Mouse (Mus musculus) MEL (cell line): Measurements from ENCODE around the gene Arhgdib. TPM values are rescaled to one million over a fixed set of nuclear protein-coding genes. Genes with fewer than 3 reads are reported as not detected.

Experiments
- DNase-seq: peaks from one replicate; pipeline ENCODE4 v3.0.0; 2011; ENCODE audit warnings: low read depth, low spot score
- H3K27ac ChIP-seq: 2 replicates; pipeline ENCODE4 v1.5.1; 2012; ENCODE audit warnings: low read depth, mild to moderate bottlenecking, control low read depth, low read length, moderate library complexity; ENCODE audit not compliant: control insufficient read depth
- H3K27me3 ChIP-seq, 2 experiments: fragments of 150-350 bp in 1 of 2; sonication (generic) in 1 of 2; 2 replicates each; pipeline ENCODE4 v1.6.1; 2012; ENCODE audit warnings: low read length in 2 of 2, mild to moderate bottlenecking in 2 of 2, improper control_type of control experiment in 1 of 2, moderate library complexity in 1 of 2; ENCODE audit not compliant: insufficient read depth in 2 of 2, control insufficient read depth in 1 of 2
- H3K36me3 ChIP-seq, 2 experiments: 2 replicates each; pipeline ENCODE4 v1.6.1; 2012 to 2014; ENCODE audit warnings: low read length in 2 of 2, improper control_type of control experiment in 1 of 2, inconsistent platforms in 1 of 2, mild to moderate bottlenecking in 1 of 2; ENCODE audit not compliant: insufficient read depth in 2 of 2, control insufficient read depth in 1 of 2
- H3K4me1 ChIP-seq, 2 experiments: fragments of 150-350 bp in 1 of 2; sonication (generic) in 1 of 2; 2 replicates each; pipeline ENCODE4 v1.6.1; 2012; ENCODE audit warnings: low read length in 2 of 2, improper control_type of control experiment in 1 of 2, mild to moderate bottlenecking in 1 of 2; ENCODE audit not compliant: insufficient read depth in 2 of 2, control insufficient read depth in 1 of 2
- H3K4me3 ChIP-seq, 2 experiments: fragments of 150-350 bp in 1 of 2; sonication (generic) in 1 of 2; 2 replicates each; pipeline ENCODE4 v1.5.1; 2012; ENCODE audit warnings: low read depth in 2 of 2, low read length in 2 of 2, mild to moderate bottlenecking in 2 of 2, moderate library complexity in 2 of 2, control low read depth in 1 of 2, improper control_type of control experiment in 1 of 2; ENCODE audit not compliant: control insufficient read depth in 1 of 2, insufficient read depth in 1 of 2
- H3K79me2 ChIP-seq: 2 replicates; pipeline ENCODE4 v1.6.1; 2012; ENCODE audit warnings: mild to moderate bottlenecking, low read length, moderate library complexity; ENCODE audit not compliant: control insufficient read depth, poor library complexity, insufficient read depth
- H3K9ac ChIP-seq: 2 replicates; pipeline ENCODE4 v1.6.1; 2012; ENCODE audit warnings: low read depth, mild to moderate bottlenecking, control low read depth, low read length, moderate library complexity; ENCODE audit not compliant: control insufficient read depth, poor library complexity, severe bottlenecking
- H3K9me3 ChIP-seq: fragments of 150-350 bp; sonication (generic); replicated peaks from 2 replicates; pipeline ENCODE4 v1.6.1; 2012; ENCODE audit warnings: mild to moderate bottlenecking, low read length, improper control_type of control experiment, moderate library complexity; ENCODE audit not compliant: insufficient read depth
- BHLHE40 ChIP-seq: IDR thresholded peaks from 2 replicates; pipeline ENCODE4 v1.6.1; 2012; ENCODE audit warnings: low read depth, mild to moderate bottlenecking, inconsistent platforms, low read length, improper control_type of control experiment, borderline replicate concordance
- CHD1 ChIP-seq: IDR thresholded peaks from 2 replicates; pipeline ENCODE4 v1.6.1; 2012; ENCODE audit warnings: low read depth, mild to moderate bottlenecking, inconsistent platforms, low read length, improper control_type of control experiment
- CHD2 ChIP-seq: IDR thresholded peaks from 2 replicates; pipeline ENCODE4 v1.6.1; 2011; ENCODE audit warnings: low read length, improper control_type of control experiment
- E2F4 ChIP-seq: IDR thresholded peaks from 2 replicates; pipeline ENCODE4 v1.6.1; 2011; ENCODE audit warnings: low read depth, low read length, improper control_type of control experiment, borderline replicate concordance
- EP300 ChIP-seq, 2 experiments: IDR thresholded peaks; 2 replicates each; pipeline ENCODE4 v1.6.1; 2011; ENCODE audit warnings: improper control_type of control experiment in 2 of 2, low read length in 2 of 2, low read depth in 1 of 2, mild to moderate bottlenecking in 1 of 2
- ETS1 ChIP-seq: IDR thresholded peaks from 2 replicates; pipeline ENCODE4 v1.6.1; 2012; ENCODE audit warnings: low read depth, mild to moderate bottlenecking, inconsistent platforms, low read length, improper control_type of control experiment, moderate library complexity
- JUND ChIP-seq: IDR thresholded peaks from 2 replicates; pipeline ENCODE4 v1.6.1; 2011; ENCODE audit warnings: low read depth, mild to moderate bottlenecking, improper control_type of control experiment, low read length
- MAFK ChIP-seq: IDR thresholded peaks from 2 replicates; pipeline ENCODE4 v1.6.1; 2011; ENCODE audit warnings: low read depth, mild to moderate bottlenecking, low read length, improper control_type of control experiment, borderline replicate concordance
- MAX ChIP-seq: IDR thresholded peaks from 2 replicates; pipeline ENCODE4 v1.6.1; 2011; ENCODE audit warnings: low read length, improper control_type of control experiment
- MEF2A ChIP-seq: IDR thresholded peaks from 2 replicates; pipeline ENCODE4 v1.6.1; 2014; ENCODE audit warnings: low read depth, mild to moderate bottlenecking, inconsistent platforms, low read length, improper control_type of control experiment; ENCODE audit not compliant: poor library complexity, insufficient replicate concordance, severe bottlenecking; ENCODE audit errors: extremely low read depth
- MXI1 ChIP-seq: IDR thresholded peaks from 2 replicates; pipeline ENCODE4 v1.6.1; 2011; ENCODE audit warnings: mild to moderate bottlenecking, low read depth, low read length, improper control_type of control experiment
- MYB ChIP-seq: IDR thresholded peaks from 2 replicates; pipeline ENCODE4 v1.6.1; 2011; ENCODE audit warnings: mild to moderate bottlenecking, low read depth, low read length, improper control_type of control experiment
- NELFE ChIP-seq: IDR thresholded peaks from 2 replicates; pipeline ENCODE4 v1.6.1; 2011; ENCODE audit warnings: low read depth, low read length, improper control_type of control experiment
- NRF1 ChIP-seq: IDR thresholded peaks from 2 replicates; pipeline ENCODE4 v1.6.1; 2014; ENCODE audit warnings: low read depth, mild to moderate bottlenecking, inconsistent platforms, low read length, improper control_type of control experiment, moderate library complexity; ENCODE audit not compliant: poor library complexity, insufficient read depth, severe bottlenecking
- POLR2A ChIP-seq, 2 experiments: IDR thresholded peaks; 2 replicates each; pipeline ENCODE4 v1.6.1; 2011 to 2012; ENCODE audit warnings: low read length in 2 of 2, mild to moderate bottlenecking in 2 of 2, control low read depth in 1 of 2, improper control_type of control experiment in 1 of 2, low read depth in 1 of 2, moderate library complexity in 1 of 2; ENCODE audit not compliant: control insufficient read depth in 1 of 2, insufficient read depth in 1 of 2, poor library complexity in 1 of 2
- POLR2AphosphoS5 ChIP-seq: IDR thresholded peaks from 2 replicates; pipeline ENCODE4 v1.6.1; 2012; ENCODE audit warnings: low read depth, borderline replicate concordance, mild to moderate bottlenecking, inconsistent platforms, low read length, moderate library complexity, mixed read lengths
- RAD21 ChIP-seq: IDR thresholded peaks from 2 replicates; pipeline ENCODE4 v1.6.1; 2011; ENCODE audit warnings: mild to moderate bottlenecking, low read depth, low read length, improper control_type of control experiment
- SIN3A ChIP-seq: IDR thresholded peaks from 2 replicates; pipeline ENCODE4 v1.6.1; 2012; ENCODE audit warnings: low read length, improper control_type of control experiment, inconsistent platforms
- TAL1 ChIP-seq: IDR thresholded peaks from 2 replicates; pipeline ENCODE4 v1.6.1; 2012; ENCODE audit warnings: mild to moderate bottlenecking, inconsistent platforms, low read length, moderate library complexity, mixed read lengths
- TBP ChIP-seq: IDR thresholded peaks from 2 replicates; pipeline ENCODE4 v1.8.0; 2011; ENCODE audit warnings: low read depth, low read length, improper control_type of control experiment
- ZC3H11A ChIP-seq: IDR thresholded peaks from 2 replicates; pipeline ENCODE4 v1.6.1; 2012; ENCODE audit warnings: low read depth, mild to moderate bottlenecking, inconsistent platforms, low read length, improper control_type of control experiment
- ZKSCAN1 ChIP-seq: IDR thresholded peaks from 2 replicates; pipeline ENCODE4 v1.6.1; 2012; ENCODE audit warnings: low read depth, mild to moderate bottlenecking, inconsistent platforms, low read length, improper control_type of control experiment, moderate library complexity
- ZMIZ1 ChIP-seq: IDR thresholded peaks from 2 replicates; pipeline ENCODE4 v1.6.1; 2012; ENCODE audit warnings: low read depth, mild to moderate bottlenecking, inconsistent platforms, low read length, improper control_type of control experiment, moderate library complexity
- ZNF384 ChIP-seq: IDR thresholded peaks from 2 replicates; pipeline ENCODE4 v1.6.1; 2012; ENCODE audit warnings: low read depth, mild to moderate bottlenecking, inconsistent platforms, low read length, improper control_type of control experiment
- polyA plus RNA-seq, 2 experiments: library from polyadenylated mRNA; stranded (reverse) in 1 of 2; unstranded in 1 of 2; fragments of >175 nt in 1 of 2; fragments of >200 nt in 1 of 2; gene quantifications; 2 replicates each; pipeline versions ENCODE4 v1.2.1 to v1.2.4; 2012; ENCODE audit warnings: low replicate concordance in 2 of 2, low read depth in 1 of 2; ENCODE audit not compliant: insufficient read length in 2 of 2, insufficient read depth in 1 of 2, missing spikeins in 1 of 2
- total RNA-seq: library from RNA; depleted of rRNA; stranded (reverse); fragments of 300-350 nt; gene quantifications from 2 replicates; pipeline ENCODE4 v1.2.3, GENCODE M21; 2012

Arhgdib gene
- total and polyA plus RNA-seq, 3 experiments, result 102 to 408 (median 346) TPM

GRCm38 (mm10) chr6:136939326-136940187 lies 2.1 kb downstream of the Arhgdib start (continued):
- TF ChIP-seq SIN3A, result no peak; the same call in none of the 2 replicates
- TF ChIP-seq MAFK, result 0 out of 2 replicates have a peak, but pooled peaks have one; percentile 58
- no peak; the same call in 1 of the 2 replicates for TF ChIP-seq NELFE
- TF ChIP-seq JUND, result 0 out of 2 replicates have a peak, but pooled peaks have one; percentile 39
- TF ChIP-seq ZNF384, result no peak
- no peak; a peak in 1 of 4 replicates for TF ChIP-seq POLR2A (IDR thresholded peaks at IDR 0.05; ENCODE audit: control insufficient read depth in 1 of 2, insufficient read depth in 1 of 2, low read depth in 1 of 2, low read length in 2 of 2, poor library complexity in 1 of 2)
- TF ChIP-seq POLR2AphosphoS5, result no peak
- no peak for TF ChIP-seq E2F4
- peak; percentile 66 for TF ChIP-seq TAL1
- no peak for TF ChIP-seq ZC3H11A
- no peak for TF ChIP-seq ZMIZ1
- TF ChIP-seq MXI1, result peak; percentile 30; the same call in 1 of the 2 replicates
- TF ChIP-seq RAD21, result no peak
- no peak for TF ChIP-seq CHD2
- no peak for TF ChIP-seq TBP
- peak; percentile 84 for TF ChIP-seq ETS1
- TF ChIP-seq MYB, result 0 out of 2 replicates have a peak, but pooled peaks have one; percentile 22

- DNase-seq, result peak; percentile 71
- H3K4me1 ChIP-seq, result peaks cover 20 to 43% of the 10 kb centered on the region in 2 experiments
- H3K9ac ChIP-seq, result peak overlapping the region; percentile 72
- H3K9me3 ChIP-seq, result no peaks in the 10 kb centered on the region
- peaks cover 0 to 57% of the 10 kb centered on the region in 2 experiments; a peak in 2 of 4 replicates for H3K36me3 ChIP-seq
- H3K27me3 ChIP-seq, result no peaks in the 10 kb centered on the region
- H3K27ac ChIP-seq, result peak overlapping the region; percentile 97
- peaks cover 30% of the 10 kb centered on the region for H3K79me2 ChIP-seq
- TF ChIP-seq BHLHE40, result no peak
- TF ChIP-seq ETS1, result 0 out of 2 replicates have a peak, but pooled peaks have one; percentile 13
- TF ChIP-seq MEF2A, result no peak
- 0 out of 2 replicates have a peak, but pooled peaks have one; percentile 15 for TF ChIP-seq TBP
- peak; percentile 67 for TF ChIP-seq NRF1
- no peak for TF ChIP-seq MAX
- TF ChIP-seq ZC3H11A, result no peak
- TF ChIP-seq ZMIZ1, result no peak
- TF ChIP-seq ZNF384, result no peak
- peak; percentile 11 to 36; a peak in 2 of 4 replicates for TF ChIP-seq EP300 (IDR thresholded peaks at IDR 0.05; ENCODE audit: low read depth in 1 of 2, low read length in 2 of 2)
- TF ChIP-seq SIN3A, result peak; percentile 24; the same call in 1 of the 2 replicates
- TF ChIP-seq CHD1, result 0 out of 2 replicates have a peak, but pooled peaks have one; percentile 49
- no peak for TF ChIP-seq MXI1
- no peak for TF ChIP-seq ZKSCAN1
- H3K4me3 ChIP-seq, result peak overlapping the region; percentile 38 to 62
These were observed 3.2 kb downstream of the Arhgdib start for GRCm38 (mm10) chr6:136938331-136939126.
